Mouse (Mus musculus) heart, adult 8-10 months (tissue): ENCODE measurements around the gene Cap2. TPM values are rescaled to one million over a fixed set of nuclear protein-coding genes. Genes with fewer than 3 reads are reported as not detected.

Experiments
- DNase-seq: peaks from one replicate; pipeline ENCODE4 v3.0.0; 2022; ENCODE audit warnings: low spot score
- total RNA-seq, 4 experiments: library from RNA; stranded (reverse); gene quantifications; 2 replicates each; pipeline ENCODE4 v1.2.4; 2022

Cap2 gene
- total RNA-seq, 4 experiments from 2014 or later: 137 to 160 (median 155) TPM

DNA sequence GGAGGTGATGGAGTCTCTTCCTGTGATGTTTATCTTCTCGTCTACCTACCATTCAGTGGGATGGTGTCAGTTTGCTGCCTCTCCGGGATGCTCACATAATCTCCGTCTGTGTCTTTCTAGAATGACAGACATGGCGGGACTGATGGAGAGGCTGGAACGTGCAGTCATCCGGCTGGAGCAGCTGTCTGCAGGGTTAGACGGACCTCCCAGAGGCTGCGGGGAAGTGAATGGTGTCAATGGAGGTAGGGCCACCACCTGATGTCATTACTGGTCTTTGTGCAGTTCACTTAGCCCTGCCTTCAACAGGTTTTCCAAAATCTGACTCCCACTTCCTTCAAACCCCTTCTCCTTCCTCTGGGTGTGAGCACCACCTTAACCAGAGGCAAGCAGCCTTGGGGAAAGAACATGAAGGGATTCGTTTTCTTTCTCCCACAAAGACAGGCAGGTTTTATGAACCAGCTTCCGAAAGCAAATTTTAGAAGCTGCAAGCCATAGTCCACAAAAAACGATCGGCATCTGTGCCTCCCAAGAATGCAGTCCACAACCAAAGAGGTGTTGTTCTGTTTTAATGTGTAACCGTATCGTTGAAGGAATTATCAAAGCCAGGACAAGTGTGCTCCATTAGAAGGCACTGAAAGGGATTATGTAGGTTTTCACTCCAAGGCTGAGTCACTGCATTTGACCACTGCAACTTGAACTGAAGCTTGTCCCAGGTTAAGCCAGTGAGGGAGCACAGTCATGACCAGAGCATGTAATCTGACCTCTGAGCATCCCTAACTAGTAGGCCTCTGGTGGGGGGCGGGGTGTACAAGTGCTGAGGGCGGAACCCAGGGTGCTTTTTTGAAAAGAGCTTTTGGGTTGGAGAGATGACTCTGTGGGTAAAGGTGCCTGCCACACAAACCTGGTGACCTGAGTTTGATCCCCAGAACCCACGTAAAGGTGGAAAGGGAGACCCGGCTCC, 23.9 kb downstream of the Cap2 start:
- no peak for DNase-seq

DNA sequence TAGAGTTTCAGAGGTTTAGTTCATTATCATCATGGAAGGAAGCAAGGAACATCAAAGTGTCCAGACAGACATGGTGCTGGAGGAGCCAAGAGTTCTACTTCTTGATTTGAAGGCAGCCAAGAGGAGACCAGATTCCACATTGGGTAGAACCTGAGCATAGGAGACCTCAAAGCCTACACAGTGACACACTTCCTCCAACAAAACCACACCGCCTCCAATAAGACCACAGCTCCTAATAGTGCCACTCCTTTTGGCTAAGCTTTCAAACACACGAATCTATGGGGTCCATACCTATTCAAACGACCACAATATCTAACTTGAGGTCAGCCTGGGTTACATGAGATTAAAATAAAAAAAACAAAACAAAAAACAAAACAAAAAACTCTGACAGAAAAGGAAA, 25.0 kb downstream of the Cap2 start:
- DNase-seq: no peak

DNA sequence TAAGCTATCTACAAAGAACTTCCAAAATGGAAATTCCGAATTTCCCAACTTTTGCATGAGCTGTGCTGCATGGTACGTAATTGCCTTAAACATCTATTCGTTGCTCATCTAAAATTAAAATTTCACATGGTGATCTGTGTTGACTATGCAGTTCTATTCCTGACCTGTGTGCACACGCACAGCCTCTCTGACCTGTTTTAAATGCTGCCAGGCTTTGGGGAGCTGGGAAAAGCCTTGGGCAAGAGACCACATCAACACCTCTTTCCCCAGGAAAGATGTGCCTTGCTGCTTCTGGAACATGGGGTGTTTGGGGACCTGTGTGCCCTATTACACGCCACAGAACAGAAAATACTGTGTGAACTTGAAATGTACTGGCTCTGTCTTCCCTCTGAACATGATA, 25.7 kb downstream of the Cap2 start:
- no peak for DNase-seq

DNA sequence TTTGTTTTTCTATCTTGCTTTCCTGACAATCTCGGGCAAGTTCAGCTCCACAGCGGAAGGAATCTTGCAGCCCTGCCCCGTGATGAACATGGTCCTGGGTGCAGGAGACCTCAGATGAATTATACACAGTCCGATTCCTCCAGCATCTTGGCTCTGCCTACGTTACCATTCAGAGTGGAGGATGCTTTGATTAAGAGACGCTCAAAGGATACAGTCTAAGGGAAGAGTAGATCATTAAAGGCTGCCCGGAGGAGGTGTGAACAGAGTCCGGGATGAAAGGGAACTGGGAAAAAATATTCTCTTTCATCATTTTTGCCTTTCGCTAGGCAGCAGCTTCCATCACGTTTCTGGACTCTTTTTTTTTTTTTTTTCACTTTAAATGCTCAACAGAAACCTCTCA, 27.4 kb downstream of the Cap2 start:
- DNase-seq: no peak

DNA sequence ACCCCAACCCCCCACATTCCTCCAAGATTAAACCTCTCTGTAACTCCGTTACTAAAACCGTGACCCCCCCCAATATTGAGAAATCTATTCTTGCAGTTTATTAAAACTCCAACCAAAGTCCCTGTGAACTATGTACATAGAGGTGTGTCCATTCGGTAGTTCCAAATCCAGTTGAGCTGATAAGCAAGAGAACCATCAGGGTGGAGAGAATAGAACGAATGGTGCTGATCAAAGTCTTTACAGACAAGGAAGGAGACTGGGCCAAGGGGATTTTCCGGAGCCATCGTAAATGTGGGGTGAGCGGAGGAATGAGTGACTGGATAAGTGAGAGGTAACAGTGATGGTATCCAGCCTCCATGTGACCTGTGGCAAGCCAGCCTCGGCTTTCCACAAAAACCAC, 28.9 kb downstream of the Cap2 start:
- no peak for DNase-seq

DNA sequence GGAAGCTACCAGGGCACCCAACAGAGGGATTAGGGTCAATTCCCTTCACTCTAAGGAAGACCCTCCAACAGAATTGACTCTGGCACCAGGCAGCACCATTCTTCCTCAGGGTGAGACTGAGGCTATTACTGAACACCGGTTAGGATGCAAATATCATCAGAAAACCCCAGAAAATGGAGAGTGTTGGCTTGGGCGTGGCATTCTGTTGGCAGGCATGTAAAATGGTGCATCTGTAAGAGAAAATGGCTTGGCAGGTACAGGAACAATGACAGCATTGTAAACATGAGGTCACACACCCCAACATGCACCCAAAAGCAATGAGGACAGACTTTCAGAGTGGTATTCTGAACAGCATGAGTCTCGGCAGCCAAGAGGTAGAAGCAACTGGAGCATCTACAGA, 30.0 kb downstream of the Cap2 start:
- DNase-seq: no peak

DNA sequence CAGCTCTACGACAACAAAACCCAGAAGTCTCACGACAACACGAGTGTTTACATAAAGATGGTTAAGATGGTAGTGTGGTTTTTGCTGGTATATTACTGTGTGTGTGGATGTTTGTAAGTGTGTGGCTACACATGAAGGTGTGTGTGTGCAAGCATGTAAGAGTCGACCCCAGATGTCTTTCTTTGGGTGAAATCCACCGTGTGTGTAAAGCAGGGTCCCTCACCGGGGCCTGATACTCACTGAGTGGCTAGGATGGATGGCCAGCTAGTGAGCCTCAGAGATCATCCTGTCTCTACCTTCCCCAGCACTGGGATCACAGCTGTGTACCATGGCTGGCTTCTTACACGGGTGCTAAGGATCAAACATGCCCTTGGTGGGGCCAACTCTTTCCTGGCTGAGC, 30.6 kb downstream of the Cap2 start:
- DNase-seq: no peak

DNA sequence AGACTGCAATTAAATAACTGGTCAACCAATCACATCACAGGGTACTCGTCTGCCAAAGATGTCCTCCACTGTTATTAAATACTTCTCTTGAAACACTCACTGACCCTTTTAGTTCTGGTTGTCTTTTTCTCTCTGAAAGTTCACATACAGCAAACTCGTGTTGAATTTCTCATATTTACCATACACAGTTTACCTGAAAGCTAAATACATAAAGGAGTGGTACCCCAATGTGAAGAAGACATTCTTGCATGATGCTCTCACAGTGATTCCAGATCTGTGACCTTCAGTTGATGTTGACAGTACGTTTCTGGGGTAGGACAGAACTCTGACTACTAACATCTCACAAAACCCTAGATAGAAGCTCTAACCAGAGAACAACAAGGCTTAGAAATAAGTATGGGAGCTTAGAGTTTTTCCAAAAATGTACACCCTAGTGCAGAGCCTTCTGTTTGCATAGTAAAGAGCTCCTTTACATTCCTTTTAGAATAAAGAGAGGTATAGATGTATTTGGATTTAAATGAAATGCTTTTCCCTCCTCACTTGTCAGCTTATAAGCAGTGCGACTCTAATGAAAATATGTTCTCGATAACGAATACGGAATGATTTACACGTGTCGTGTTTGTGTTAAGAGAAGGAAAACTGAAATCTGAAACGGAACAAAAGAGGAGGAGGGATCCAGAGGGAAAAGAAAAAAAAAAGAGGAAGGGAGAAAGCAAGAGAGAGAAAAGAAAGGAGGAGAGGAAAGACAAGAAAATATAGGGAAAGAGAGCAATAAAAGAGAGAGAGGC, 31.9 kb downstream of the Cap2 start:
- DNase-seq: no peak

DNA sequence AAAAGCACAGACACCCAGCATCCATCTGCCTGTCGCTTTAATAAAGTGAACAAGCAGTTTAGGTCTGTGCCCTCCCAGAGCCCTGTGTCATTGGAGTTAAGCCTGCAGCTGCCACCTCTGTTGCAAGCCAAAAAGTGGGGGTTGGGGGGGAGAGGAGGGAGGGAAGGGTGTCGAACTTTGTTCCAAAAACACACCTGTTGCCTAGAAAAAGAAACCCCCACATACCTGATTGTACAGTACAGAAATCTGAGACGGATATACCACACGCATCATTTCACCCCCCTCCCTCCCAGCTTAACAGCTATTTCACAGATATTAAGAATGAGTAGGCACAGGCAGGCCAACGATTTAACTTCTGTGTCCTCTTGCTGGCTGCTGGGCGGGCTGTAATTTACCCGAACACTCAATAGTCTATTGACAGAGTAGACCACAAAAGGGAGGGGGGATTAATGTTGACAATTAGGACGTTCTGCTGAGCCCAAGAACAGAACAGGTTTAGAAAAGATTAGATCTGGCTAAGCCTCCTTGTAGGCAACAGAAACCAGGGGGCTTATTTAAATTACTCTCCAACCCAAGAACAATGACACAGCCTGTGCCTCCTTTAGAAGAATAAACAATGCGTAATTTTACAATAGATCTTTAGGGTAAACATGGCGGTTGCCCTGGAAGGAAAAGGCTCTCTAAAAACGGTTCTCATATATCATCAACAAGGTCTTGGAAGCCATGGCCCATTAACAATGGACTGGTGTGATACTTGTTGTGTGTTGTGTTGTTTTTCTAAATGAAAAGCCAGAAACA, 32.7 kb downstream of the Cap2 start:
- DNase-seq: no peak

DNA sequence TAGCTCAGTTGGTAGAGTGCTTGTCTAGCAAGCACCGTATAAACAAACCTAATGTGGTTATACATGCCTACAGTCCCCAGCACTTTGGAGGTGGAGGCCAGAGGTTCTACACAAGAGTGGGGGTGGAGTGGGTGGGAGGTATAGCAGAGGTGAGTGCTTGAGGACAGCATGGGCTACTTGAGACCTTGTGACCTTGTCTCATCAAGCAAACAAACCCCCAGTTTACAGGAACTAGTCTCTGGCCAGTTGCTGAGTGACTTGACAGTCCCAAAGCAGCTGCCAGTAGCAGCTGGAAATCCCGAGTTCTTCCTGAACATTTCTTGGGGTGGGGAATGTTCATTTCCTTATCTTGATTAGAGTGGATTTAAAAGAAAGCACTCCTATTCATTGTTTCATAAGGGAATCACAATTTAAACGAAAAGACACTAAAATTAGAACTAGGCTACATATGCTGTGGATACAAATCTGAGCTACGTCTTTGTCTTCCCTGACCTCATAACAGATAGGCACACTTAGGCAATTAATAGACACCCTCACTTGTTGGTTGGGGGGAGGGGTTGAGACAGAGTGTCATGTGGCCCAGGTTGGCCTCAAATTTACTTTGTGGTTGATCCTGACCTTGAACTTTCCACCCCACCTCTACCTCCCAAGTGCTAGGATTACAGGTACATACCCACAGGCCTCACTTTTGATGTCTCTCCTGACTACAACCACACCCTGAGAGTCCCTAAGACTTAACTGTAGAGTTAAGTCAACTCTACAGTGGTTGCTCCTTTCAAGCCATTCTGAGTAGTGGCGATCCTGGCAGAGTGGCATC, 33.5 kb downstream of the Cap2 start:
- DNase-seq: no peak

DNA sequence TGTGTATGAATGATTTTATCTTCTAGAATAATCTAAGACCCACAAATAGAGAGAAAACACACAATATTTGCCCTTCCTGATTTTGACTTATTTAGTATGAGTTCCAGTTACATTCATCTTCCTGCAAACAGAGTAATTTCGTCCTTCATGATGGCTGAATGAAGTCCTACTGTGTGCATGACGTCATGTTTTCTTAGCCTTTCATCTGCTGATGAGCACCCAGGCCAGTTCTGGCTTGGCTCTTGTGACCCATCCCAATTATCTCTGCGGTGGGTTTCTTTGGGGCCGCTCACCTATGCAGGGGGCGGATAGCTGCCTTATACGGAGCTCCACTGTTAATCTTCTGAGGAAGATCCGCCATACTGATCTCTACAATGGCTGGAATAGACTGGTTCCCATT, 37.6 kb downstream of the Cap2 start:
- DNase-seq: no peak

DNA sequence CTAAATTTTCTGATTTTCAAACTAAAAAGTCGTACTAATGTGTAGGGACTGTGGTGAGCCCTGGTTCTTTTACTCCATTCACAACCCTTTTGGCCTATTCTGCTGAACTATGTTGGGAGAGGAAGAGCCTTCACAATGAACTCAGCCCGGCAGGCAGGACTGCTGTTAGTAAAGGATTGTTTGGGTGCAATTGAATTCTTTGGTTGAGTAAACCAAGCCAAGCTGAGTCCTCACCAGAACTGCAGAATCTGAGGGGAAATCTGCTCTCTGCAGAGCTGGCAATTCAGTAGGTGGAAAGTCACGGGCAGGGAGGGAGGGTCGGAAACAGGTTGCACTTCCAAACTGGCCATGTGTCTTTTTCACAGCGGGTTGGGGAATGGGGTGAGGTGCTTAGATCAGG, 39.3 kb downstream of the Cap2 start:
- no peak for DNase-seq

DNA sequence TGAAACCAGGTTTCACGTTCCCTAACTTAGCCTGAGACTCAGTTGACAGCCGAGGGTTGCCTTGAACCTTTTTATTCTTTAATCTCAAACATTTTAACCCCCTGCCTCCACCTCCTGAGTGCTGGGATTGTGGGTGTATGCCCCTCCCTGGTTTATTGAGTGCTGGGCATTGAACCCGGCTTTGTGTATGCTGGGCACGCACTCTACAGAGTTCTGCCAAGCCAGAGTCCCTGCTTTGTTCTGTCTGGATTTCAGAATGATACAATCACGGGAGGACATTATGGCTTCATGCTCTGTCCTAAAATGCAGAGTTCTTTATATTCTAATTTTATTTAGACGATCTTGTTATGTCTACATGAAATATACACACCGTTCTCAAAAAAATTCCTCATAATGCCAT, 41.1 kb downstream of the Cap2 start:
- no peak for DNase-seq

DNA sequence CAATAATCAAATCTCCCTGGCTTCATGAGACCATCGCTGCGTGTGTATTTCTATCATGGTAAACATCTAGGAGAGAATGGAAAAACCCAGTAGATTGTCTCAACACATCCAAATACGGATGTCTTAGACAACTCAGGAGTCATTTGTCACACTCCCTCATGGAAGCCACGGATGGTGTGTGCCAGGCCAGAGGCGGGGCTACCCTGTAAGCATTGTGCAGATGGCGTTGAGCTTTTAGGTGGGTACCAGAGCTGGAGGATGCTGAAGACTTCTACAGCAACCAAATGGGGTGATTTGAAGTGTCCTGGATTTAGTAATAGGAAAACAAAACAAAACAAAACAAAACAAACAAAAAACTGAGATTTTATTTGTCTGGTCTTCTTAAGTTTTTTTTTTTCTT, 43.0 kb downstream of the Cap2 start:
- DNase-seq: no peak

DNA sequence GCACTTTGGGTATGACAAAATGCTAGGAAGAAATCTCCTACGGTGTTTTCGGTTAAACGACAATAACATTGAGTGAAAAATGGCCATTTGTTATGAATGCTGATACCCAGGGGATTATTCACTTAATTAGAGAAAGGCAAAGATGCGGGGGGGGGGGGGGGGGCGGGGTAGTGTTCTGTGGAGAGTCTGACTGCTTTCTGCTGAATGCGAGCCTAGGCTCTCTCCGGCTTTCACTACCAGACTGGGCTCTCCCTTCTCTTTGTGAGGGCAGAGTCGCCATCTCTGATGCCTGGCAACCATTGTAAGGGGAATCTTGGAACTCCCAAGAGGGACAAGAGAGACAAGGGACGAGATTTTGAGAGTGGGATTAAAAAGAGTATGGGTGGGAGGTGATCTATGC, 43.4 kb downstream of the Cap2 start:
- no peak for DNase-seq

DNA sequence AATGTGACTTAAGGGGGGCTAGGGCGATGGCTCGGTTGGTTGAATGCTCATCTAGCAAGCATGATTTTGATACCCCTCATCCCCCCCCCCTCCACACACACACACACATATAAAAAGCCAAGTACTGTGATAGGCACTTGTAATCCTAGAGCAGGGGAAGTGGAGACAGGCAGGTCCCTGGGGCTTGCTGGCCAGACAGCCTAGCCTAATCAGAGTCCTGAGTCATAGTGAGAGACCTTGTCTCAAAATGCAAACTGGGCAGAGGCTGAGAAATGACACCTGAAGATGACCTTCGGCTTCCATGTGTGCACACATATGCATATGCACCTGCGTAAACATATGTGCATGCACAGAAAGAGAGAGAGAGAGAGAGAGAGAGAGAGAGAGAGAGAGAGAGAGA, 45.2 kb downstream of the Cap2 start:
- no peak for DNase-seq

DNA sequence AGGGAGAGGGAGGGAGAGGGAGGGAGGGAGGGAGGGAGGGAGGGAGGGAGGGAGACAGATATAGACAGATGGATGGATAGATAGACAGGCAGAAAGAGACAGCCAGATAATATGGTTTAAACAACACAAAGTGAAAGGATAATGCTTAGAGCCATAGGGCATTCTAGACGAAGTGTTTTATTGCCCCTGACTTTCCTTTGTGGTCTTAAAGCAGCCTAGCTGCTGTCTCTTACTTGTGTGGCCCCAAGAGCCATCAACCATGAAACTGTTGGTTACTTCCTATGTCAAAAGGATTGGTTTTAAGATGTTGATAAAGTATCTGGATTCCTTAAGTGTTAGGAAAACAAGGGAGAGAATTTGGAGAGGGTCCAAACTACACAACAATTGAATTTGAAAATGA, 45.6 kb downstream of the Cap2 start:
- DNase-seq: no peak

DNA sequence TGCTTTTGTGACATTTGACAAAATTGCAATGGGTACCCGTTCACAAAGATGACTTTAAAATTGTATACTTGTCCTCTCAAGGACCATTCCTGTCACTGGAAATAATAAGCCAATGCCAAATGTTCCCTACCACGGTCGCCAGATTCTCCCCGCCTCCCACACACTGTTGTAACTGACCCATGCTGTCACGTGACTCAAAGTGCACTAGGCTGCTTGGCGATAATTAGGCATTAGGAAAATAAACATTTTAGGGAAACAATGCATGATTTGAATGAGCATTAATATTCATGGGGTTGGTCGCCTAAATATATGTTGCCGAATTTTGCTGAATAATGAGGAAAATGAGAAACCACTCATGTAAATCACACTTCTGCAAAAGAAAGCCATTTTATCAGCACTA, 46.5 kb downstream of the Cap2 start:
- no peak for DNase-seq

DNA sequence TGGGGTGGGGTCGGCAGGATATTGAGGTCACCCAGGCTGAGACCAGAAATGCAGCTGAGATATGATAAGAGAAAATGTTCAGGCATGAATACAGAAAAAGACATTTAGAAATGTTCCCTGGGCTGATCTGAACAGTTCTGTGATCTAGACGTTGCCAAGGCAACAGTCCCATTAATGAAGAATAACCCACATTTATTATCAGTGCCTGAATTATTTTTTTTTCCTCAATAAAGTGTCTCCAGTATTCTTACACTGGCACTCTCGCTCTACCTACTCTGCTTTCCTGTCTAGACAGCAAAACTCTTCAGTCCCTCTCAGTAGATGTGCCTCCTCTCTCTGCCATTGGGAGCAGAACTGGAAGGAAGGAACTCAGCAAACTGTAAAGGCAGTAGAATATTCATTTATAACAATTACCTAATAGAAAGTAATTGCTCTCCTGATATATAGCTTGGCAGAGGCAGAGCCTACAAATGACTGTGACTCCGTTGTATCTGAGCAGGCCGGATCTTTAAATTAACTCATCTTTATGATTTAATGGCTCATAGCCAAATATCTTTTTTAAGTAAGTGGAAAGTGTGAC, 47.0 kb downstream of the Cap2 start:
- DNase-seq: no peak

DNA sequence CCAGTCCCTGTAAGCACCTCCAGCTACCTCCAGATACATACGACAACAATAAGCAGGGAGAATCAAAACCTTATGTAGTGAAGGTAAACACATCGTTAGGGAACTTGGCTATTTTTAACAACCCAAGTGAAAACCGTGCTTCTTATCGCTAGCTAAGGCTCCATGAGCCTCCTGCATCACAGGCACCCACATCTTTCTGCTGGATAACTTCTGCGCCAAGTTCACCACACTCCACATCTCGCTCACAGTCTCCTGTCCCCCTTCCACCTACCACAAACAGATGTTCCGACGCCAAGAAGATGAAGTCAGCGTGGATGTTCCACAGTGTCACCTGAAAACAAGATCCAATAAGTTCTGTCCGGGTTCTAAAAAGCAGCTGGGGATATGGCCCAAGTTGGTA, 49.0 kb downstream of the Cap2 start:
- no peak for DNase-seq

DNA sequence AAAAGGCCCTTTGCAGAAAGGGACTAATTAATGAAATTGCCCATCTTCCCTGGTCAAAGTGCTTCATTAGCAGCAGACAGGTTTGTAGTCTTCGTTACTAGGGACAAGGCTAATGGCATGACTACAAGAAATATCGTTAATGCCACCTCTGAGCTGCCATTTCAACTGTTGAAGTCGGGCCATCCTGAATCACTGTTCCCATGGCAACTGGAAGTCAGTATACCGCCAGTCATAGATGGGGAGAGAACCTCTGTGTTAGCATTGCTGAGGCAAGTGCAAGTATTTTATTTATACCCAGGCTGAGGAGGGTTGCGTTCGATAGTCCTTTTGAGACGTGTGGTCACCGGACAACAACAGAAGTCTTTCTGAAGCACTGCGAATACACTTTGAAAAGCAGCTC, 53.1 kb downstream of the Cap2 start:
- no peak for DNase-seq
